Mouse (Mus musculus) heart, postnatal 25 days (tissue): Measurements from ENCODE around the gene 6430548M08Rik. TPM values are rescaled to one million over a fixed set of nuclear protein-coding genes. Genes with fewer than 3 reads are reported as not detected.

Experiments
- DNase-seq: peaks from one replicate; pipeline ENCODE4 v3.0.0; 2022; ENCODE audit warnings: low spot score
- intact Hi-C: fragments of 180-260 bp; cut with DNase I; formaldehyde crosslinking; loops from one replicate; pipeline ENCODE4 v1.15.1; 2025
- total RNA-seq, 2 experiments: library from RNA; stranded (reverse); gene quantifications; 2 replicates each; pipeline ENCODE4 v1.2.3; 2021

Gene 6430548M08Rik
- 10 to 100 TPM; 11.5 to 16.7 TPM for total RNA-seq

GRCm38 (mm10) chr8:120113758-120114255 is at the start of gene 6430548M08Rik:
Gene 6430548M08Rik, plus strand, starts transcription at chr8:120114152.
- intact Hi-C loops: no loop called here
- DNase-seq: peak; percentile 100

GRCm38 (mm10) chr8:120065611-120066010 is 48.3 kb upstream of the 6430548M08Rik start:
- intact Hi-C loops: no loop called here
- DNase-seq: no peak

- no peak for DNase-seq
- intact Hi-C loops: no loop called here
Observed at GRCm38 (mm10) chr8:120066226-120066625, 47.7 kb upstream of the 6430548M08Rik start.

- peak; percentile 78 for DNase-seq
- intact Hi-C loops: no loop called here
Observed at GRCm38 (mm10) chr8:120067936-120068668, 45.9 kb upstream of the 6430548M08Rik start.

GRCm38 (mm10) chr8:120071684-120072083 is 42.3 kb upstream of the 6430548M08Rik start:
- DNase-seq: peak; percentile 69
- intact Hi-C loops: loop anchor here (1.0 to 2.0 kb wide), 2 partner anchors 81 to 127 kb away; no protein-coding TSS in a partner anchor

GRCm38 (mm10) chr8:120072259-120072658 is 41.7 kb upstream of the 6430548M08Rik start:
- no peak for DNase-seq

GRCm38 (mm10) chr8:120072827-120073226 is 41.1 kb upstream of the 6430548M08Rik start:
- peak; percentile 37 for DNase-seq
- intact Hi-C loops: loop anchor here (2.0 kb wide), 1 partner anchor 82 kb away; no protein-coding TSS in a partner anchor

More at GRCm38 (mm10) chr8:120072259-120072658, 41.7 kb upstream of the 6430548M08Rik start:
- intact Hi-C loops: loop anchor here (2.0 kb wide), 1 partner anchor 81 kb away; no protein-coding TSS in a partner anchor

GRCm38 (mm10) chr8:120074516-120074915 is 39.4 kb upstream of the 6430548M08Rik start:
- intact Hi-C loops: no loop called here
- DNase-seq: no peak

- intact Hi-C loops: loop anchor here (5.0 kb wide), 1 partner anchor 293 kb away; no protein-coding TSS in a partner anchor
- no peak for DNase-seq
Observed at GRCm38 (mm10) chr8:120075347-120075746, 38.6 kb upstream of the 6430548M08Rik start.

- intact Hi-C loops: loop anchor here (2.0 to 5.0 kb wide), 2 partner anchors 133 to 296 kb away; no protein-coding TSS in a partner anchor
- DNase-seq: peak; percentile 41
Observed at GRCm38 (mm10) chr8:120078080-120078479, 35.9 kb upstream of the 6430548M08Rik start.

- intact Hi-C loops: loop anchor here (2.0 to 5.0 kb wide), 2 partner anchors 135 to 297 kb away; no protein-coding TSS in a partner anchor
- no peak for DNase-seq
Observed at GRCm38 (mm10) chr8:120079361-120079760, 34.6 kb upstream of the 6430548M08Rik start.

GRCm38 (mm10) chr8:120083261-120083660 is 30.7 kb upstream of the 6430548M08Rik start:
- DNase-seq: no peak
- intact Hi-C loops: no loop called here

- no peak for DNase-seq
- intact Hi-C loops: no loop called here
Observed at GRCm38 (mm10) chr8:120084783-120085182, 29.2 kb upstream of the 6430548M08Rik start.

- intact Hi-C loops: no loop called here
- DNase-seq: no peak
Observed at GRCm38 (mm10) chr8:120089511-120089910, 24.4 kb upstream of the 6430548M08Rik start.

- no peak for DNase-seq
- intact Hi-C loops: no loop called here
Observed at GRCm38 (mm10) chr8:120091032-120091431, 22.9 kb upstream of the 6430548M08Rik start.

- intact Hi-C loops: no loop called here
- no peak for DNase-seq
Observed at GRCm38 (mm10) chr8:120093103-120093502, 20.8 kb upstream of the 6430548M08Rik start.

- intact Hi-C loops: no loop called here
Observed at GRCm38 (mm10) chr8:120094801-120095200, 19.2 kb upstream of the 6430548M08Rik start.

GRCm38 (mm10) chr8:120096486-120096885 is 17.5 kb upstream of the 6430548M08Rik start:
- intact Hi-C loops: no loop called here
- no peak for DNase-seq

More at GRCm38 (mm10) chr8:120094801-120095200, 19.2 kb upstream of the 6430548M08Rik start:
- DNase-seq: no peak

- intact Hi-C loops: no loop called here
- no peak for DNase-seq
Observed at GRCm38 (mm10) chr8:120100388-120101067, 13.4 kb upstream of the 6430548M08Rik start.
